Mouse (Mus musculus): ENCODE measurements around the gene Rhod.

- TF ChIP-seq TBP (IDR thresholded peaks at IDR 0.05; ENCODE audit: low read depth, low read length) (no peak), POLR2A (IDR thresholded peaks at IDR 0.05; ENCODE audit: control insufficient read depth in 1 of 2, insufficient read depth in 1 of 2, low read depth in 1 of 2, low read length in 2 of 2, poor library complexity in 1 of 2) (no peak), CTCF (IDR thresholded peaks at IDR 0.05 in 2 of 3, conservative IDR thresholded peaks at IDR 0.05 in 1 of 3; ENCODE audit: control insufficient read depth in 1 of 3, insufficient read depth in 1 of 3, low read depth in 2 of 3, low read length in 3 of 3, poor library complexity in 1 of 3, severe bottlenecking in 1 of 3) (no peak), E2F4 (IDR thresholded peaks at IDR 0.05; ENCODE audit: borderline replicate concordance, low read depth, low read length) (no peak)
Observed at GRCm38 (mm10) chr19:4387276-4387675, 52.0 kb downstream of the Rhod start.

Data from MEL (cell line).